In the genomic region with DNA sequence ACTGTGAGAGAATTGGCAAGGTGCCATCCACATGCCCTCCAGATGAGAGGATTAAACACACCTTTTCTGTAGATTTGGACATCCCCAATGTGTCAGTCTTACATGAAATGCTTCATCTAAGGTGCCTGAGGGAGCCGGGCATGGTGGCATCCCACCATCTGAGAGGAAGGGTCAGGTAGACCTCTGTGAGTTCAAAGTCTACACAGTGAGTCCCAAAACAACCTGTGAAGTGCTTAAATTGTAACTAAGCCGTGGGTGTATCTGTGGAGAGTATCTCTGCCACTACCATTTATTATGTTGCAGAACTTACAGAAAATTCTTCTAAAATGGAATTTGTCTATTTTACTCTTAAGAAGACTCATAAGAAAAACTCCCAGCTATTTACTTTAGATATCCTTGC, we compare ENCODE assay signal across 27 mouse cellular contexts. TPM values are rescaled to one million over a fixed set of nuclear protein-coding genes. Genes with fewer than 3 reads are reported as not detected.
DNase-seq lines count a peak whose midpoint lies in the region; ATAC-seq and TF ChIP-seq lines count a peak whose summit lies in the region.
"Had no signal": no experiment of that assay in that cellular context is flagged by ENCODE, and none has a peak within 500 bp of the region (broad histone marks: within the 10 kb centered on the region; RNA-seq: fewer than 3 reads in every experiment).

No protein-coding gene starts in this region.

- WGBS in kidney, embryonic 16.5 days = 90% methylated on average over 2 of the region's 2 CpGs

- no peak overlapping the region for H3K4me3 ChIP-seq in kidney, embryonic 16.5 days (ENCODE audit: low read length)
- H3K4me3 ChIP-seq in testis, adult 2 months (ENCODE audit: control insufficient read depth, low read depth, low read length) = peak overlapping the region; percentile 81
- H3K4me3 ChIP-seq: gastrocnemius, adult 2 months; heart, adult 2 months; heart, embryonic 13.5 days; left cerebral cortex, adult 2 months; limb, embryonic 12.5 days; liver, embryonic 13.5 days had no signal

- H3K36me3 ChIP-seq in kidney, embryonic 16.5 days (ENCODE audit: insufficient read depth, low read length) = 0 out of 2 replicates have a peak, but pooled peaks cover 3% of the 10 kb centered on the region
- peaks cover 3% of the 10 kb centered on the region; the same call in 1 of the 2 replicates for H3K36me3 ChIP-seq in testis, adult 2 months (ENCODE audit: control insufficient read depth, insufficient read depth, low read length)

- no peaks in the 10 kb centered on the region for H3K9me3 ChIP-seq in kidney, embryonic 16.5 days (ENCODE audit: low read length)
- H3K9me3 ChIP-seq: heart, embryonic 13.5 days; limb, embryonic 12.5 days; liver, embryonic 13.5 days had no signal

- H3K4me1 ChIP-seq in kidney, embryonic 16.5 days (ENCODE audit: insufficient read depth, low read length) = no peaks in the 10 kb centered on the region
- peaks cover 2% of the 10 kb centered on the region; the same call in 1 of the 2 replicates for H3K4me1 ChIP-seq in testis, adult 2 months (ENCODE audit: control insufficient read depth, insufficient read depth, low read length)
- H3K4me1 ChIP-seq: heart, embryonic 13.5 days; limb, embryonic 12.5 days had no signal

- no peak overlapping the region for H3K27ac ChIP-seq in kidney, embryonic 16.5 days (ENCODE audit: low read length)
- H3K27ac ChIP-seq in testis, adult 2 months (ENCODE audit: control insufficient read depth, insufficient read depth, low read depth, low read length) = peak overlapping the region; percentile 32; the same call in 1 of the 2 replicates
- H3K27ac ChIP-seq: gastrocnemius, adult 2 months; heart, adult 2 months; heart, embryonic 13.5 days; hindbrain, embryonic 14.5 days; left cerebral cortex, adult 2 months; limb, embryonic 12.5 days; liver, embryonic 13.5 days had no signal

- DNase-seq in kidney, adult 9 months = peak; percentile 62
- DNase-seq in testis, postnatal 14 days (ENCODE audit: low spot score) = no peak
- peak; percentile 40 to 42 for DNase-seq in kidney, postnatal 36 days
- no peak for DNase-seq in thymus, postnatal 36 days
- DNase-seq: adrenal gland, postnatal 25 days; B cell, adult 2 months; cerebellum, adult 8-10 months; cerebellum, postnatal 36 days; gastrocnemius, adult 2 months; gastrocnemius, postnatal 36 days; heart, adult 2 months; heart, postnatal 10 days; liver, embryonic 13.5 days; lung, adult 2 months; lung, postnatal 14 days; midbrain, embryonic 14.5 days; right cerebral cortex, postnatal 25 days; spleen, adult 18-20 months had no signal

- no peaks in the 10 kb centered on the region for H3K27me3 ChIP-seq in kidney, embryonic 16.5 days (ENCODE audit: insufficient read depth, low read length)
- no peaks in the 10 kb centered on the region for H3K27me3 ChIP-seq in testis, adult 2 months (ENCODE audit: control insufficient read depth, insufficient read depth, low read length)
- H3K27me3 ChIP-seq: heart, embryonic 13.5 days; limb, embryonic 12.5 days; liver, embryonic 13.5 days had no signal

- H3K4me2 ChIP-seq in kidney, embryonic 16.5 days (replicated peaks; ENCODE audit: low read depth, low read length) = no peak overlapping the region
- H3K4me2 ChIP-seq: heart, embryonic 13.5 days; hindbrain, embryonic 14.5 days; limb, embryonic 12.5 days; liver, embryonic 13.5 days had no signal

- TF ChIP-seq CTCF in testis, adult 2 months (IDR thresholded peaks at IDR 0.05; ENCODE audit: control insufficient read depth, insufficient read depth, insufficient replicate concordance, low read depth, low read length) = no peak

- no peak overlapping the region for H3K9ac ChIP-seq in kidney, embryonic 16.5 days (replicated peaks; ENCODE audit: low read length)
- H3K9ac ChIP-seq: heart, embryonic 13.5 days; hindbrain, embryonic 14.5 days; limb, embryonic 12.5 days; liver, embryonic 13.5 days had no signal

- ATAC-seq in kidney, embryonic 16.5 days (ENCODE audit: low FRiP score, low TSS enrichment) = no peak
- ATAC-seq: forebrain, embryonic 14.5 days had no signal

- no peak for TF ChIP-seq POLR2A in testis, adult 2 months (IDR thresholded peaks at IDR 0.05; ENCODE audit: control insufficient read depth, low read depth, low read length)

RNA-seq across cellular contexts. Expression of a gene that starts 1.1 kb away (rescaled TPM):
- 0.06 and 0.39 TPM in 2 replicates for polyA plus RNA-seq in kidney, embryonic 16.5 days (2015; fragmentation: Nextera tagmentation; extraction: Ambion mirVana)
- polyA plus RNA-seq in testis, adult 2 months (2012; rRNA removed) = 82.5 and 86.7 TPM in 2 replicates
- polyA plus RNA-seq: embryonic facial prominence, embryonic 11.5 days; thymus, postnatal 0 days had no signal

RNA-seq across cellular contexts. Expression of a gene that starts 25.7 kb away (rescaled TPM):
- polyA plus RNA-seq in kidney, embryonic 16.5 days (2015; fragmentation: Nextera tagmentation; extraction: Ambion mirVana) = 309 and 320 TPM in 2 replicates
- 320 and 352 TPM in 2 replicates for polyA plus RNA-seq in testis, adult 2 months (2012; rRNA removed)

RNA-seq across cellular contexts. Expression of a gene that starts 25.8 kb away (rescaled TPM):
- polyA plus RNA-seq in kidney, embryonic 16.5 days (2015; fragmentation: Nextera tagmentation; extraction: Ambion mirVana) = 19.4 and 21.1 TPM in 2 replicates
- 156 and 161 TPM in 2 replicates for polyA plus RNA-seq in testis, adult 2 months (2012; rRNA removed)

Comparison
In these comparisons a context has a peak if more than half of its experiments do, and no peak if none do; other contexts are left out.
1. DNase-seq: peak in kidney, adult 9 months (single experiment) and kidney, postnatal 36 days (2 of 2); none in testis, postnatal 14 days (single experiment) and thymus, postnatal 36 days (0 of 2).
2. RNA of a gene that starts 1.1 kb away (polyA plus RNA-seq): 82.5 to 86.7 TPM in testis, adult 2 months; 0.06 to 0.39 TPM in kidney, embryonic 16.5 days; every median in the first group is over 10 times any median in the second.